Mouse (Mus musculus) liver, postnatal 0 days (tissue): ENCODE measurements around the gene Ston1.
A peak's percentile ranks its signal among the peaks of the same experiment; 100 is the strongest.

Experiments used
- CTCF ChIP-seq: sonication (generic); IDR thresholded peaks from 2 replicates; pipeline ENCODE4 v1.5.1; 2016; ENCODE audit warnings: antibody characterized with exemption, low read depth
- EP300 ChIP-seq: IDR thresholded peaks from 2 replicates; pipeline ENCODE4 v1.6.1; 2016; ENCODE audit warnings: antibody characterized with exemption, low read depth, mild to moderate bottlenecking

- TF ChIP-seq CTCF (no peak), EP300 (0 out of 2 replicates have a peak, but pooled peaks have one; percentile 15)
These were observed 33.9 kb upstream of the Ston1 start for GRCm38 (mm10) chr17:88563611-88564010.
